Mouse (Mus musculus): ENCODE results near the gene Polr2g. TPM values are rescaled to one million over a fixed set of nuclear protein-coding genes. Genes with fewer than 3 reads are reported as not detected.
A peak's percentile ranks its signal among the peaks of the same experiment; 100 is the strongest.

The Polr2g gene
- polyA plus RNA-seq, 1 experiment from 2014 or later = 178 TPM

DNA sequence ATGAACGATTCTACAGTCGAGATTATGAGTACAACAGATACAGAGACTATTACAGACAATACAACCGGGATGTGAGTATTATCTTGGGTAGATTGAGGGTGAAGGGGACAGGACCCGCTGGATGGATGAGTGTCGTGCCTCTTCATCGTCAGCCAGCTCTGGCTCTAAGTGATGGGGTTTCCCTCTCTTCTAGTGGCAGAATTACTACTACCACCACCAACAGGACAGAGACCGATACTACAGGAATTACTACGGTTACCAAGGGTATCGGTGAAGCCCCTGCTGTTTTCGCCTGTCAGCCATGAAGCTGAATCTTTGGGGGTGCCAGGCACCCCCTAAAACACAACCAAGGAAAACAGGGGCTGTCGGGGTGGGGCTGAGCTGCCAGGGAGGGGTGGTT, 32.9 kb upstream of the Polr2g start:
- Histone ChIP-seq H3K36me3 (peaks cover 98% of the 10 kb centered on the region), H3K9ac (no peak overlapping the region), H3K27me3 (no peaks in the 10 kb centered on the region), H3K4me2 (no peak overlapping the region), H3K9me3 (no peaks in the 10 kb centered on the region), H3K27ac (no peak overlapping the region), H3K4me1 (no peaks in the 10 kb centered on the region), H3K4me3 (no peak overlapping the region)
- ATAC-seq (ENCODE audit: insufficient number of reproducible peaks, insufficient read depth, low FRiP score, low TSS enrichment, low read depth) = no peak
- 85% methylated on average over 11 of the region's 11 CpGs for WGBS

- H3K36me3 ChIP-seq = peaks cover 98% of the 10 kb centered on the region
- H3K9me3 ChIP-seq = no peaks in the 10 kb centered on the region
- ATAC-seq (ENCODE audit: insufficient number of reproducible peaks, insufficient read depth, low FRiP score, low TSS enrichment, low read depth) = no peak
- H3K9ac ChIP-seq = no peak overlapping the region
- H3K27ac ChIP-seq = no peak overlapping the region
- H3K27me3 ChIP-seq = no peaks in the 10 kb centered on the region
- H3K4me1 ChIP-seq = no peaks in the 10 kb centered on the region
- no peak overlapping the region for H3K4me3 ChIP-seq
- H3K4me2 ChIP-seq = no peak overlapping the region
- WGBS = 90% methylated on average over 8 of the region's 8 CpGs
These were observed 32.3 kb upstream of the Polr2g start for GRCm38 (mm10) chr19:8830664-8831063.

DNA sequence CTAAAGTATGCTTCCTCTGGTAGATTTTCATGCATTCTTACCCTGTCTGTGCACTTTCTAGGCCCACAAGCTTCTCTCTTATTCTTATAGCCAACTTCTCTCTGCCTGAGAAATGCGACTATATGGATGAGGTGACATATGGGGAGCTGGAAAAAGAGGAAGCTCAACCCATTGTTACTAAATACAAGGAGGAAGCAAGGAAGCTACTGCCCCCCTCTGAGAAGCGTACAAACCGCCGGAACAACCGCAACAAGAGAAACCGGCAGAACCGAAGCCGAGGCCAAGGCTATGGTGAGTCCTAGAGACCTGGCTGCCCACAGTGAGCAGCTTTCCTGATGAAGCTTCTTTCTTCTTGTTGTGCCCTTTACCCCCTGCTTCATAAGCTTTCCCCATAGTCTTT, 31.3 kb upstream of the Polr2g start, which contains the start of gene AC129217.1:
Gene AC129217.1, plus strand, starts transcription at position 114 of the 400 bp plus-strand sequence.
- Histone ChIP-seq H3K4me1 (no peaks in the 10 kb centered on the region), H3K36me3 (peaks cover 99% of the 10 kb centered on the region), H3K4me2 (no peak within 1 kb of the TSS), H3K27me3 (no peaks in the 10 kb centered on the region), H3K9ac (no peak within 1 kb of the TSS), H3K4me3 (no peak within 1 kb of the TSS), H3K27ac (no peak within 1 kb of the TSS), H3K9me3 (no peaks in the 10 kb centered on the region)
- 88% methylated on average over 8 of the region's 8 CpGs for WGBS
- ATAC-seq (ENCODE audit: insufficient number of reproducible peaks, insufficient read depth, low FRiP score, low TSS enrichment, low read depth) = no peak

- H3K36me3 ChIP-seq = peaks cover 50% of the 10 kb centered on the region
- peaks cover 26% of the 10 kb centered on the region for H3K4me1 ChIP-seq
- no peak overlapping the region for H3K27ac ChIP-seq
- ATAC-seq (ENCODE audit: insufficient number of reproducible peaks, insufficient read depth, low FRiP score, low TSS enrichment, low read depth) = no peak
- peak overlapping the region; percentile 97 for H3K4me2 ChIP-seq
- H3K4me3 ChIP-seq = peak overlapping the region; percentile 100
- H3K9me3 ChIP-seq = no peaks in the 10 kb centered on the region
- 74% methylated on average over 8 of the region's 8 CpGs for WGBS
- no peaks in the 10 kb centered on the region for H3K27me3 ChIP-seq
- H3K9ac ChIP-seq = peak overlapping the region; percentile 57
These were observed 24.3 kb upstream of the Polr2g start for GRCm38 (mm10) chr19:8822696-8823095.

DNA sequence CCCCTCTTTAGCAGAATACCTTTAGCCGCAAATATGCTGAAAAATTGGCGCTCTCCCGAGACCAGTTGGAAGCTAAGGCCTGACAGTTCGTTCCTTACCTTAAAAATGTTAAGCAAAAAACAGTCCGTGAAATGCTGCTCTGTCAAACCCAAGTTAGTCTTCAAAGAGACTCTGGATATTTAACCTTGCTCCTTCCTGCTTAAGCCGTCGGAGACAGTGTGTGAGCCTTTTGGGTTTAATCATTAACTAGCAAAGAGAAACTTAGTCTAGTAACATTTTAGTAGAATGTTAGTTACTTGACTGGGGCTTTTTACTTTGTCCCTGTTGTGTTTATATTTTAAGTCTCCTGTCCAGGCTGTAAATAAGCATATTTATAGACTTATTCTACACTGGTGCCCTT, 22.8 kb upstream of the Polr2g start:
- ATAC-seq (ENCODE audit: insufficient number of reproducible peaks, insufficient read depth, low FRiP score, low TSS enrichment, low read depth) = no peak
- Histone ChIP-seq H3K27ac (peak overlapping the region; percentile 100; the same call in 1 of the 2 replicates), H3K36me3 (peaks cover 42% of the 10 kb centered on the region), H3K4me1 (peaks cover 37% of the 10 kb centered on the region), H3K4me3 (peak overlapping the region; percentile 100), H3K4me2 (peak overlapping the region; percentile 97), H3K9ac (peak overlapping the region; percentile 99), H3K27me3 (no peaks in the 10 kb centered on the region), H3K9me3 (no peaks in the 10 kb centered on the region)
- 1% methylated on average over 7 of the region's 7 CpGs for WGBS

GRCm38 (mm10) chr19:8820424-8820956, 22.1 kb upstream of the Polr2g start:
- ATAC-seq (ENCODE audit: insufficient number of reproducible peaks, insufficient read depth, low FRiP score, low TSS enrichment, low read depth) = no peak
- H3K9me3 ChIP-seq = no peaks in the 10 kb centered on the region
- peak overlapping the region; percentile 99 for H3K9ac ChIP-seq
- peaks cover 42% of the 10 kb centered on the region for H3K4me1 ChIP-seq
- H3K27ac ChIP-seq = peak overlapping the region; percentile 100
- H3K36me3 ChIP-seq = peaks cover 38% of the 10 kb centered on the region
- under 1% methylated on average over 48 of the region's 48 CpGs for WGBS
- H3K4me3 ChIP-seq = peak overlapping the region; percentile 100
- H3K27me3 ChIP-seq = no peaks in the 10 kb centered on the region
- H3K4me2 ChIP-seq = peak overlapping the region; percentile 97

DNA sequence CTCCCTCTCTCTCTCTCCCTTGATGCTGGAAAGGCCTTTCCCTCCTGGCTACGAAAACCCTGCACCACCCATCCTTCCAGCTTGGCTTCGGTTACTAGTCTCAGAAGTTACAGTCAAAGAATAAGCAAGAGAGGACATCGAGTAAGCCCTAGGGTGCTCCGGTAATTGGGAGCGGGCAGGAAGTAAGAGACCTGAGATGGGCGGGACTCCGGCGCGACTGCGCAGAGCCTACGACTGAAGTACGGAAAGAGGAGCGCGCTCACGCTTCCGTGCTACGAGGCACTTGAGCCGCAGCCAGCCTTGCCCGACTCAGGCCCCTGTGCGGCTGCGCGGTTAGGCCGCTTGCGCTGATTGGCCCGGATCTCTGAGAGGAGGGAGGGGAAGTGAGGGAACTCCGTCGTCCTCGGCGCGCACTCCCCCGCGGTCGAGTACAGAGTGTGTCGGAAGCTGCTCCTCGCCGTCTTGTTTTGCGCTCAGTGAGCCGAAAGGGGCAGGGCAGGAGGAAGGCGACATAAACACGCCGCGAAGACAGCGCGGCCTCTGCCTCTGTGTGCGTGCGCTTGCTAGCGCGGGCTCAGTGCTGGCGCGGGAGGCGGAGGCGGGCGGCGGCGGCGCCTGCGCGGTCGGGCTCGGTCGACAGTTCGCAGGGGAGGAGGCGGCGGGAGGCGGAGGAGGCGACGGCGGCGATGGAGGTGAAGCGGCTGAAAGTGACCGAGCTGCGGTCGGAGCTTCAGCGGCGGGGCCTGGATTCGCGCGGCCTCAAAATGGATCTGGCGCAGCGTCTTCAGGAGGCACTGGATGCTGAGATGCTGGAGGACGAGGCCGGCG, 21.4 kb upstream of the Polr2g start, which contains the start of gene Hnrnpul2:
Gene Hnrnpul2, plus strand, starts transcription at position 415 of the 828 bp plus-strand sequence.
- Histone ChIP-seq H3K9ac (peak within 1 kb of the TSS; percentile 99), H3K27me3 (no peaks in the 10 kb centered on the region), H3K4me2 (peak within 1 kb of the TSS; percentile 97), H3K27ac (peak within 1 kb of the TSS; percentile 100), H3K9me3 (no peaks in the 10 kb centered on the region), H3K36me3 (peaks cover 39% of the 10 kb centered on the region), H3K4me1 (peaks cover 42% of the 10 kb centered on the region), H3K4me3 (peak within 1 kb of the TSS; percentile 100)
- peak; percentile 95 for ATAC-seq (ENCODE audit: insufficient number of reproducible peaks, insufficient read depth, low FRiP score, low TSS enrichment, low read depth)
- whole genome bisulfite sequencing = under 1% methylated on average over 83 of the region's 83 CpGs

- Histone ChIP-seq H3K27me3 (no peaks in the 10 kb centered on the region), H3K36me3 (peaks cover 38% of the 10 kb centered on the region), H3K9me3 (no peaks in the 10 kb centered on the region), H3K4me2 (peak within 1 kb of the TSS; percentile 97), H3K4me3 (peak within 1 kb of the TSS; percentile 100), H3K9ac (peak within 1 kb of the TSS; percentile 99), H3K4me1 (peaks cover 45% of the 10 kb centered on the region), H3K27ac (peak within 1 kb of the TSS; percentile 100)
- peak; percentile 91 for ATAC-seq (ENCODE audit: insufficient number of reproducible peaks, insufficient read depth, low FRiP score, low TSS enrichment, low read depth)
- WGBS = under 1% methylated on average over 33 of the region's 33 CpGs
These were observed 20.6 kb upstream of the Polr2g start, which contains the start of gene Ttc9c for GRCm38 (mm10) chr19:8818801-8819595. TSS of gene Ttc9c (minus strand) at chr19:8819333.

DNA sequence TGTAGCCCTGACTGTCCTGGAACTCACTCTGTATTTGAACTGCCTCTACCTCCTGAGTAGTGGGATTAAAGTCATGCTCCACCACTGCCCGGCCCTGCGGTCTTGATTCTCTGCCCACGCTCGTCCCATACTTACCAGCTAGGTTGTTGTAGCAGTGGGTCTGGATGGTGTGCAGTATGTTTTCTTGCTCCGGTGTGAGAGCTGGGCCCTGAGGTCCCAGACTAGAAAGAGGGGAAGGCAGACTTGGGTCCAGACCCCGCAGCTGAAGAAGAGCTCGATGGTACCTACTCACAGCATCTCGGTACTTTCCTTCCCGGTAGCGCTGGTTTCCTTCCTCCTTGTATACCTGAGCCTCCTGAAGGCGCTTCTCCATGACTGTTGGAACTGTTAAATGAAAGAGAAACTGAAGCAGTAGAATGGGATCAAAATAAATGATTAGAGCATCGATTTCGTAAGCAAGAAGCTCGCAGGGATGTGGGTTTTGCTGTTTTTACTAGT, 20.0 kb upstream of the Polr2g start:
- no peaks in the 10 kb centered on the region for H3K27me3 ChIP-seq
- H3K36me3 ChIP-seq = peaks cover 37% of the 10 kb centered on the region
- no peak for ATAC-seq (ENCODE audit: insufficient number of reproducible peaks, insufficient read depth, low FRiP score, low TSS enrichment, low read depth)
- peak overlapping the region; percentile 100 for H3K27ac ChIP-seq
- peak overlapping the region; percentile 91 for H3K9ac ChIP-seq
- peaks cover 45% of the 10 kb centered on the region for H3K4me1 ChIP-seq
- WGBS = 26% methylated on average over 14 of the region's 14 CpGs
- peak overlapping the region; percentile 97 for H3K4me2 ChIP-seq
- no peaks in the 10 kb centered on the region for H3K9me3 ChIP-seq
- H3K4me3 ChIP-seq = peak overlapping the region; percentile 100

DNA sequence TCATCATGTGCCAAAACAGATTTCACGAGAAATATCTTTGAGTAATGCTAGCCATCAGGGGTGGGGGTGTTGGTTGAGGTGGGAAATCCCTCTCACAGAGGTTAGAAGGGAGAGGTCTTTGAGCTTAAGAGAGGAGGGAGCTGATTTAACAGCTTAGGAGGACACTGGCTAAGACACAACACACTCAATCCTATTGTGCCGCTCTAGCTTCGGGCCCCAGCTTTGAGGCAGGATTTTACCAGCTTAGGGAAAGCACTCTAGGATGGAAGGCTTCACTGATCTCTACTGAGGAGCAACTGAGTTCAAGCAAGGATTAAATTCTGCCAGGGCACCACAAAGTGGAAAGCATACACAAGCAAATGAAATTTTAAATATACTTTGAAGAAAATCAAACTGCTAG, 18.6 kb upstream of the Polr2g start:
- WGBS = 76% methylated on average over 3 of the region's 3 CpGs
- ATAC-seq (ENCODE audit: insufficient number of reproducible peaks, insufficient read depth, low FRiP score, low TSS enrichment, low read depth) = no peak
- peak overlapping the region; percentile 97 for H3K4me2 ChIP-seq
- H3K4me3 ChIP-seq = peak overlapping the region; percentile 7; the same call in 1 of the 2 replicates
- no peaks in the 10 kb centered on the region for H3K9me3 ChIP-seq
- H3K36me3 ChIP-seq = peaks cover 43% of the 10 kb centered on the region
- no peaks in the 10 kb centered on the region for H3K27me3 ChIP-seq
- no peak overlapping the region for H3K27ac ChIP-seq
- peaks cover 32% of the 10 kb centered on the region for H3K4me1 ChIP-seq
- peak overlapping the region; percentile 62 for H3K9ac ChIP-seq

DNA sequence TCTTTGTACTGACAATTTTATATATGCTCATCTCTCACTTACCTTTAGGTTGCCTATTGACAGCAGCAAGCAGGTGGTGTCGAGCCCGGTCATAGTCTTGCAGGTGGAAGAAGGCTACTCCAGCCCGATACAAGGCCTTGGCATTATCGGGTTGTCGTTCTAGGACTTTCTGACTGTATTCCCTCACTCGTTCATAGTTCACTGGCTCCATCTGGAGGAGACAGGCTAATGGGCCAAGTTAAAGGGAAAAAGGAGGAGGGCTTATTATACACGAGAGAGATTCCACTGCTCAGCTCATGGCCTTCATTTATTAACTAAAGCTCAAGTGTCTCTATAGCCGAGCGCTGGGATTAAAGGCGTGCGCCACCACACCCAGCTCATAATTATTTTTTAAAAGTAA, 17.4 kb upstream of the Polr2g start:
- Histone ChIP-seq H3K9me3 (no peaks in the 10 kb centered on the region), H3K4me2 (no peak overlapping the region), H3K27me3 (no peaks in the 10 kb centered on the region), H3K4me1 (peaks cover 27% of the 10 kb centered on the region), H3K9ac (0 out of 2 replicates have a peak overlapping the region, but pooled peaks have one; percentile 36), H3K27ac (no peak overlapping the region), H3K36me3 (peaks cover 53% of the 10 kb centered on the region), H3K4me3 (no peak overlapping the region; the same call in 1 of the 2 replicates)
- 76% methylated on average over 11 of the region's 11 CpGs for WGBS
- no peak for ATAC-seq (ENCODE audit: insufficient number of reproducible peaks, insufficient read depth, low FRiP score, low TSS enrichment, low read depth)

Measured in embryonic facial prominence, embryonic 13.5 days (tissue).